Mouse (Mus musculus): ENCODE results near the gene Mief2.

DNA sequence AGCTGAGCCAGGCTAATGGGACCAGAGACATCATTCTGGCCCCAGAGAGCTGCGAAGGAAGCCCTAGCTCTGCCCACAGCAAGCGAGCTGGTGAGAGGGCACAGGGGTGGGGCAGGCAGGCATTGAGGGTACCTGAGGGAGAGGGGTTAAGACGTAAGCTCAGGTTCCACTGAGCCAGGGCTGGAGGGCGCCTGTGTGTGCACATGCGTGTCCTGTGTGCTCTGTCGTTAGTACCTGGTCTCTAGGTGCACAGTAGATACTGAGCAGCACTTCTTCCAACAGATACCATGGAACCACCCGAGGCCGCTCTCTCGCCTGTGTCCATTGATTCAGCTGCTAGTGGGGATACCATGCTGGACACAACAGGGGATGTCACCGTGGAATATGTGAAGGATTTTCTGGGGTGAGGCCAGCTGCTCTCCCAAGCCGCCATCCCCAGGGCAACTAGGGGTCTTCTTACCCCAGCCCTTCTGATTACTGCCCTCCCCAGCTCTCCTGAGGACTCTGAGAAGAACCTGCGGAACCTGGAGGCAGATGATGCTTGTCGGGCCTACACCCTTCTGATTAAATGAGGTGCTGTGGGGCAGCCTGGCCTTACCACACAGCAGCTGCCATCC lies 15.5 kb upstream of the Mief2 start:
- TF ChIP-seq POLR2A (IDR thresholded peaks at IDR 0.05; ENCODE audit: insufficient read depth, low read depth, low read length) = no peak
- TF ChIP-seq CTCF (IDR thresholded peaks at IDR 0.05; ENCODE audit: insufficient read depth, low read depth, low read length) = no peak

Data from olfactory bulb, adult 2 months (tissue).